Mouse (Mus musculus) embryo, embryonic 10 days (tissue): ENCODE data around the gene Sirt7.

ENCODE experiments used
- DNase-seq: peaks from one replicate; pipeline ENCODE4 v3.0.0-alpha.2; 2015; ENCODE audit warnings: low spot score

The Sirt7 gene

GRCm38 (mm10) chr11:120641255-120641654 lies 16.2 kb upstream of the Sirt7 start:
- DNase-seq, result no peak

DNA sequence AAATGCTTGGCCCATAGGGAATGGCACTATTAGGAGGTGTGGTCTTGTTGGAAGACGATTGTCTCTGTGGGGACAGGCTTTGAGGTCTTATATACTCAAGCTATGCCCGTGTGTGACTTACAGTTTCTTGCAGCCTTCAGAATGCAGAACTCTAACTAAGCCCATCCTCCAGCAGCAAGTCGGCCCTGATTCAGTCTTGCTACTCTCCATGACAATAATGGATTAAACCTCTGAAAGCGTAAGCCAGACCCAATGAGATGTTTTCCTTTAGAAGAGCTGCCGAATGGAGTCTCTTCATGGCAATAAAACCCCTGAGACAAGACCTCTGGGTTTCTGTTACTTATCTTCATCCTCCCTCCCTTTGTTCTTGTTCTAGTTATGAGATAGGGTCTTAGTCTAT lies 9.8 kb upstream of the Sirt7 start:
- DNase-seq, result no peak

- DNase-seq, result peak; percentile 99
Measured at GRCm38 (mm10) chr11:120633520-120634343, 8.7 kb upstream of the Sirt7 start, which contains the start of gene Mafg. Gene Mafg (minus strand): TSS chr11:120633600.

- DNase-seq, result peak; percentile 74
Measured at GRCm38 (mm10) chr11:120632559-120633519, 7.8 kb upstream of the Sirt7 start.

- DNase-seq, result no peak
Measured at GRCm38 (mm10) chr11:120631726-120632448, 6.8 kb upstream of the Sirt7 start.

GRCm38 (mm10) chr11:120630881-120631725 lies 6.1 kb upstream of the Sirt7 start:
- DNase-seq, result no peak

GRCm38 (mm10) chr11:120630401-120630871 lies 5.4 kb upstream of the Sirt7 start:
- no peak for DNase-seq

- DNase-seq, result peak; percentile 39
Measured at GRCm38 (mm10) chr11:120629911-120630310, 4.9 kb upstream of the Sirt7 start.

DNA sequence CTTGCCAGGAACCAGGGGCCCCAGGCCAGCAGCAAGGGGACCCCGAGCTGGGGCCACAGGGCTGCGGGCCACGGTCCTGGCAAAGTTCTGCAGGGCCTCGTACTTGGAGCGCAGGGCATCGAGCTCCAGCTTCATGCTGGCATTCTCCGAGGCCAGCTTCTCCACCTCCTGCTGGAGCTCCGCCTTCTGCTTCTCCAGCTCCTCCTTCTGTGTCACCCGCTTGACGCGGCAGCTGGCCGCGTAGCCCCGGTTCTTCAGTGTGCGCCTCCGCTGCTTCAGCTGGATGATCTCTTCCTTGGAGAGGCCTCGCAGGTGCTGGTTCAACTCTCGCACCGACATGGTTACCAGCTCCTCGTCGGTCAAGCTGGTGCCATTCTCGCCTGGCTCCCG lies 4.3 kb upstream of the Sirt7 start:
- DNase-seq, result no peak

GRCm38 (mm10) chr11:120628601-120629340 lies 3.7 kb upstream of the Sirt7 start:
- DNase-seq, result no peak

GRCm38 (mm10) chr11:120627468-120628300 lies 2.6 kb upstream of the Sirt7 start:
- DNase-seq, result no peak

GRCm38 (mm10) chr11:120626785-120627467 lies 1.9 kb upstream of the Sirt7 start:
- no peak for DNase-seq

GRCm38 (mm10) chr11:120624680-120625111 lies 344 bp downstream of the Sirt7 start:
- peak; percentile 93 for DNase-seq

GRCm38 (mm10) chr11:120623961-120624679 lies 920 bp downstream of the Sirt7 start:
- DNase-seq, result peak; percentile 77

DNA sequence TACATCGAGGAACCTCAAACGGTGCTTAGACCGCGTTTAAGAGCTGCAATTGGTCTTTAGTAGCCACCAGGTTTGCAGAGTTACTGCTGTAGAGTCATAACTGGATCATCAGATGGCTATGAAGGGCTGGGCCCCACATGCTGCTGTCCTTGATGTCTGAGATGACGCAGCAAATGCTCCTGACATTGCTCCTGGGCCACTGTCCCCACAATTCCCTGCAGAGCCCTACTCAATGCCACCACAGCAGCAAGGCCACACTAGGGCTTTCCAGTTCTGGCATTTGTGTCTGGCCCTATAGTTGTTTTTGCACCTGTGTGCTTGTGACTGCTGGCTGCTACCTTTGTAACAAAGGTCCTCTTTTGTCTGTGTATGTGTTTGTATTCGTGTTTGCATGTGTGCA lies 2.2 kb downstream of the Sirt7 start:
- DNase-seq, result no peak

- no peak for DNase-seq
Measured at GRCm38 (mm10) chr11:120620195-120620594, 4.8 kb downstream of the Sirt7 start.

DNA sequence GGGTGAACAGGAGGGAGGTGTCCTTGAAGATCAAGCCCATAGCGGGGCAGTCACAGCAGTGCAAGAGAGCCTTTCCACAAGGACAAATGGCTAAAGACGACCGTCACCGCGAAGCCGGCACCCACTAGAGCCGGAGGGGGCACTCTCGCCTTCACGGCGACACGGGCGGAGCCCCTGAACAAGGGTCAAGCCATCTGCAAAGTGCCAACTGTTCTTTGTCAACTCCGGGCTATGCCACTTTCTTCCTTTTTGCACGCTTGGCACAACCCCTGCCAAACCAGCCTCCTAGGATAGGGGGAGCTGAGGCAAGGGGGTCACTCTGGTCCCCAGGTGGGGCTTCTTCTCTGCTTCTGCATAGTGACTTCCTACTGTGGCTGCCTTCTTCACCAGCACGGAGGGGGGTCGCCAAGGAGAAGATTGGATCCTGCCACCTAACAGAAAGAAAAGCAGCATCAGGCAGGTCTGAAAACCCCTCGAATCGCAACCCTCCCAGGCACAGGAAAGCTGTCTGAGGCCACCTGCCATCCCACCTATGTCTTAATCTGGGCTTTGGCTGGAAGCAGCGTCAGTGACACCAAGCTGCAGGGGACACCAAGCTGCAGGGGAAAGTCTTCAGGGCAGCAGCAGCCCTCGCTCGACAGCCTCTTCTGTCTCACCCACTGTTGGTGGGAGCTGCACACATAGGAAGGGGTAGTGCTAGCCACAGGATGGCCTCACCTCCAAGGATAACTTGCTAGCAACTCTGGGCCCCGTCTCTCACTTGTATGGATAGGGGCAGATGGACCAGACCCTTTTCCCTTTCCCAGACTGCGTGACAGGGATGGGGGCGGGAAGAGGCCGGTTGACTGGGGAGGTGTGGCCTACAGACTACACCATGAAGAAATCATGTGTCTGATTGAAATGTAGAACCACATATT lies 6.2 kb downstream of the Sirt7 start:
- DNase-seq, result no peak
